Mouse (Mus musculus): Measurements from ENCODE around the gene Pex1. TPM values are rescaled to one million over a fixed set of nuclear protein-coding genes. Genes with fewer than 3 reads are reported as not detected.

Gene Pex1
- total and polyA plus RNA-seq, 2 experiments from 2014 or later = 7.9 to 8.4 TPM

GRCm38 (mm10) chr5:3630055-3630454 is 34.2 kb downstream of the Pex1 start:
- Histone ChIP-seq H3K9ac (replicated peaks; ENCODE audit: low read depth, low read length) (no peak overlapping the region), H3K9me3 (replicated peaks; ENCODE audit: control insufficient read depth, low read length) (no peaks in the 10 kb centered on the region), H3K27me3 (ENCODE audit: control insufficient read depth, insufficient read depth, low read length) (no peaks in the 10 kb centered on the region), H3K4me1 (ENCODE audit: control insufficient read depth, insufficient read depth) (no peaks in the 10 kb centered on the region), H3K27ac (ENCODE audit: low read depth) (no peak overlapping the region), H3K36me3 (replicated peaks; ENCODE audit: control insufficient read depth, insufficient read depth, low read length) (peaks cover 56% of the 10 kb centered on the region), H3K4me2 (ENCODE audit: low read depth, low read length) (no peak overlapping the region), H3K4me3 (ENCODE audit: low read depth, low read length) (no peak overlapping the region)
- ATAC-seq (ENCODE audit: insufficient read depth, low read depth) = no peak
- WGBS = 89% methylated on average over 5 of the region's 5 CpGs
- DNase-seq (ENCODE audit: low spot score) = no peak
- TF ChIP-seq EP300 (IDR thresholded peaks at IDR 0.05; ENCODE audit: low read depth) (no peak), CTCF (IDR thresholded peaks at IDR 0.05; ENCODE audit: low read depth) (no peak)

- DNase-seq (ENCODE audit: low spot score) (no peak), ATAC-seq (ENCODE audit: insufficient read depth, low read depth) (no peak)
- TF ChIP-seq EP300 (IDR thresholded peaks at IDR 0.05; ENCODE audit: low read depth) = no peak
- no peak for TF ChIP-seq CTCF (IDR thresholded peaks at IDR 0.05; ENCODE audit: low read depth)
- H3K9ac ChIP-seq (replicated peaks; ENCODE audit: low read depth, low read length) = no peak overlapping the region
- no peaks in the 10 kb centered on the region for H3K27me3 ChIP-seq (ENCODE audit: control insufficient read depth, insufficient read depth, low read length)
- peaks cover 53% of the 10 kb centered on the region for H3K36me3 ChIP-seq (replicated peaks; ENCODE audit: control insufficient read depth, insufficient read depth, low read length)
- H3K4me1 ChIP-seq (ENCODE audit: control insufficient read depth, insufficient read depth) = no peaks in the 10 kb centered on the region
- H3K4me3 ChIP-seq (ENCODE audit: low read depth, low read length) = no peak overlapping the region
- WGBS = 51% methylated on average over 16 of the region's 16 CpGs
- H3K4me2 ChIP-seq (ENCODE audit: low read depth, low read length) = no peak overlapping the region
- H3K9me3 ChIP-seq (replicated peaks; ENCODE audit: control insufficient read depth, low read length) = no peaks in the 10 kb centered on the region
- no peak overlapping the region for H3K27ac ChIP-seq (ENCODE audit: low read depth)
Observed at GRCm38 (mm10) chr5:3631512-3632271, 35.8 kb downstream of the Pex1 start.

- Histone ChIP-seq H3K27me3 (ENCODE audit: control insufficient read depth, insufficient read depth, low read length) (no peaks in the 10 kb centered on the region), H3K4me1 (ENCODE audit: control insufficient read depth, insufficient read depth) (no peaks in the 10 kb centered on the region), H3K9ac (replicated peaks; ENCODE audit: low read depth, low read length) (no peak overlapping the region), H3K4me2 (ENCODE audit: low read depth, low read length) (no peak overlapping the region), H3K27ac (ENCODE audit: low read depth) (no peak overlapping the region), H3K4me3 (ENCODE audit: low read depth, low read length) (no peak overlapping the region), H3K9me3 (replicated peaks; ENCODE audit: control insufficient read depth, low read length) (no peaks in the 10 kb centered on the region), H3K36me3 (replicated peaks; ENCODE audit: control insufficient read depth, insufficient read depth, low read length) (peaks cover 52% of the 10 kb centered on the region)
- DNase-seq (ENCODE audit: low spot score) = no peak
- ATAC-seq (ENCODE audit: insufficient read depth, low read depth) = no peak
- no peak for TF ChIP-seq EP300 (IDR thresholded peaks at IDR 0.05; ENCODE audit: low read depth)
- TF ChIP-seq CTCF (IDR thresholded peaks at IDR 0.05; ENCODE audit: low read depth) = no peak
- 65% methylated on average over 5 of the region's 5 CpGs for WGBS
Observed at GRCm38 (mm10) chr5:3632285-3632684, 36.4 kb downstream of the Pex1 start.

- H3K9ac ChIP-seq (replicated peaks; ENCODE audit: low read depth, low read length) = no peak overlapping the region
- WGBS = 93% methylated on average over 13 of the region's 13 CpGs
- H3K27me3 ChIP-seq (ENCODE audit: control insufficient read depth, insufficient read depth, low read length) = no peaks in the 10 kb centered on the region
- no peaks in the 10 kb centered on the region for H3K4me1 ChIP-seq (ENCODE audit: control insufficient read depth, insufficient read depth)
- H3K36me3 ChIP-seq (replicated peaks; ENCODE audit: control insufficient read depth, insufficient read depth, low read length) = peaks cover 45% of the 10 kb centered on the region
- ATAC-seq (ENCODE audit: insufficient read depth, low read depth) (no peak), DNase-seq (ENCODE audit: low spot score) (no peak)
- no peak overlapping the region for H3K27ac ChIP-seq (ENCODE audit: low read depth)
- no peak overlapping the region for H3K4me3 ChIP-seq (ENCODE audit: low read depth, low read length)
- TF ChIP-seq CTCF (IDR thresholded peaks at IDR 0.05; ENCODE audit: low read depth) (no peak), EP300 (IDR thresholded peaks at IDR 0.05; ENCODE audit: low read depth) (no peak)
- H3K4me2 ChIP-seq (ENCODE audit: low read depth, low read length) = no peak overlapping the region
- H3K9me3 ChIP-seq (replicated peaks; ENCODE audit: control insufficient read depth, low read length) = no peaks in the 10 kb centered on the region
Observed at GRCm38 (mm10) chr5:3633315-3633714, 37.4 kb downstream of the Pex1 start.

- Histone ChIP-seq H3K4me3 (ENCODE audit: low read depth, low read length) (no peak overlapping the region), H3K36me3 (replicated peaks; ENCODE audit: control insufficient read depth, insufficient read depth, low read length) (peaks cover 44% of the 10 kb centered on the region), H3K9me3 (replicated peaks; ENCODE audit: control insufficient read depth, low read length) (no peaks in the 10 kb centered on the region), H3K9ac (replicated peaks; ENCODE audit: low read depth, low read length) (no peak overlapping the region), H3K27ac (ENCODE audit: low read depth) (no peak overlapping the region), H3K4me1 (ENCODE audit: control insufficient read depth, insufficient read depth) (no peaks in the 10 kb centered on the region), H3K4me2 (ENCODE audit: low read depth, low read length) (no peak overlapping the region), H3K27me3 (ENCODE audit: control insufficient read depth, insufficient read depth, low read length) (no peaks in the 10 kb centered on the region)
- ATAC-seq (ENCODE audit: insufficient read depth, low read depth) (no peak), DNase-seq (ENCODE audit: low spot score) (no peak)
- no peak for TF ChIP-seq EP300 (IDR thresholded peaks at IDR 0.05; ENCODE audit: low read depth)
- no peak for TF ChIP-seq CTCF (IDR thresholded peaks at IDR 0.05; ENCODE audit: low read depth)
- WGBS = 67% methylated on average over 4 of the region's 4 CpGs
Observed at GRCm38 (mm10) chr5:3633951-3634350, 38.1 kb downstream of the Pex1 start.

GRCm38 (mm10) chr5:3635286-3635685 is 39.4 kb downstream of the Pex1 start:
- Histone ChIP-seq H3K27me3 (ENCODE audit: control insufficient read depth, insufficient read depth, low read length) (no peaks in the 10 kb centered on the region), H3K4me1 (ENCODE audit: control insufficient read depth, insufficient read depth) (no peaks in the 10 kb centered on the region), H3K36me3 (replicated peaks; ENCODE audit: control insufficient read depth, insufficient read depth, low read length) (peaks cover 49% of the 10 kb centered on the region), H3K4me3 (ENCODE audit: low read depth, low read length) (no peak overlapping the region), H3K9ac (replicated peaks; ENCODE audit: low read depth, low read length) (no peak overlapping the region), H3K27ac (ENCODE audit: low read depth) (no peak overlapping the region), H3K9me3 (replicated peaks; ENCODE audit: control insufficient read depth, low read length) (no peaks in the 10 kb centered on the region), H3K4me2 (ENCODE audit: low read depth, low read length) (no peak overlapping the region)
- WGBS = 71% methylated on average over 8 of the region's 8 CpGs
- TF ChIP-seq CTCF (IDR thresholded peaks at IDR 0.05; ENCODE audit: low read depth) (no peak), EP300 (IDR thresholded peaks at IDR 0.05; ENCODE audit: low read depth) (no peak)
- ATAC-seq (ENCODE audit: insufficient read depth, low read depth) = no peak
- DNase-seq (ENCODE audit: low spot score) = no peak
